Mouse (Mus musculus): ENCODE measurements around the gene Ecpas. TPM values are rescaled to one million over a fixed set of nuclear protein-coding genes. Genes with fewer than 3 reads are reported as not detected.

Gene Ecpas
- polyA plus RNA-seq (2012) = 18.6 and 18.9 TPM in 2 replicates

DNA sequence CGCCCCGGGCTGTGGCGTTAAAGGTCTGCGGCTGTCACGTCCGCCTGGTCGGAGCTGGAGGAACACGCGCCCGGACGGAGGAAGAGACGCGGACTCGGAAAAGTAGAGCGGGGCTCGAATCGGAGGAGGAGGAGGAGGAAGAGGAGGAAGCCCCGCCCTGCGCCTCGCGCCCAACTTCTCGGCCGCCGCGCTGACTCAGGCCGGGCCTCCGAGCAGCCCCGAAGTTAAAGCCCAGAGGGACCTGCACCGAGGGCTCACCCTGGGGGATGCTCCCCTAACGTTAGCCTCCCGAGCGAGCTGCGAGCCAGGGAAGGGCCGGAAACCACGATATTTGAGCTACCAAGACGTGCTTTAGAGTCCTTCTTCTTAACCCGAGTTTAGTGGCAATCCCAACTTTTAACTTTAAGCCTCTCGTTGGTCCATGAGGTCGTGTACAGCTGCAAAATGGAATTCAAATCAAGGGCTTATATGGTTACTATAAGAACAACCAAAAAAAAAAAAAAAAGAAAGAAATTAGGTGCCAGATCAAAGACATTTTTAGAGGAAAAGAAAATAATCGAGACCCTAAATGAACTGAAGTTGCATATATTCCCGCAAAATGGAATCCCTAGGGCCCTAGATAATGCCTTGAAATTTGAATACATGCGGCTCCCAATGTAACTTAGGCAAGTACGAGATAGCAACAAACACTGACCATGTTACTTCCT lies at the start of gene Ecpas:
Gene Ecpas, minus strand, starts transcription at position 121 of the 707 bp plus-strand sequence.

DNA sequence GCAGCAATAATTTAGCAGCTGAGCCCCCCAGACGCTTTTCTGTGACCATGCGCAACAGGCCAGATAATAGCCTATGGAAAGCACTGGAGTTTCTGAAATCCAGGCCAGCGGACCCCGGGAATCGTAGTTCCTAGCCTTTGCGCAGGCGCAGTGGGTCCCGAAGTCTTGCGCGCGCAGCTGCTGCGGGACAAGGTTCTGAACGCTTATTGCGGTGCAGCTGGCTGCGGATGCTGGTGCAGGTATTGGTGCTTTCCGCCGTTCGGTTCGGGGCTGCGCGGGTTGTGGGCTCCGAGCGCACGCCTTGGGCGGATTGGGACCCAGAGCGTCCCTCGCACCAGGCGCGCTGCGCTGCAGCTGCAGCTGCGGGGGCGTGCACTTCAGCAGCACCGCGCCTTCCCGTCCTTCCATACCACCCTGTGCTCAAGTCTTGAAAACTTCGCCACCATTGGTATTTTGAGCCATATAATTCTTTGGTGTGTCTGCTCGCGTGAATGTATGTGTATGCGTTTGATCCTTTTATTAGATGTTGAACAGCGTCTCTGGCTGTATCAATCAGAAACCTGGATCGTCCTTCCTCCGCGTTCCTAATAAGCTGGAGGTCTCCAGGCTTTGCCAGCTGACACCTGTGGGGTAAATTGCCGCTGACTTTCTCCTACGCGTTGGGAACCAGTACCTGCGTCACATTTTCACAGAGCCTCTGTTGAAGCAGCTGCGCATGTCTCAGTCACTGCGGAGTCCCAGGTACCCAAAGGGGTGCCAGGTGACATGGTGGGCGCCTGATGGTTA lies 31.1 kb upstream of the Ecpas start, which contains the start of gene Zkscan16:
Gene Zkscan16, plus strand, starts transcription at position 209 of the 786 bp plus-strand sequence.

DNA sequence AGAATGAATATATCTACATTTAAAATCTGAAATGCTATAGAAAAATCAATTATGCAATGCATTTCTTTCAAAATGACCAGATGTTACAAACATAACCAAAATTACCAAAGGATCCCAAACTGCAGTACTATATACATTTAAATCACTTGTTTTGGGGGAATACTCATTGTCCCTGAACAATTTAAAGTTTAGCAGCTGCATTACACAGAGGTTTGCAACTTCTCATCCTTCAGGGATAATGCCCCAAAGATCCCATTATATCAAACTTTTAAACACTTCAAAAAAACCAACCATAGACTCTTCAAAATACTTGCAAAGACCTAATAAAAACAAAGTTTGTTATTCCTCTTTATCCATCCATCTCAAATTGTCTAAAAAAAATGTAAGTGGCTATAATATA lies 124.9 kb downstream of the Ecpas start, which contains the start of gene Olfr267:
Gene Olfr267, minus strand, starts transcription at position 101 of the 400 bp plus-strand sequence.

Other genes starting within 250 kb of the Ecpas start
- gene Olfr267, start 125.0 kb downstream of the Ecpas start, polyA plus RNA-seq (2012) = not detected in 2 replicates
- gene Zkscan16, start 30.9 kb upstream of the Ecpas start, polyA plus RNA-seq (2012) = not detected in 2 replicates
- 1.9 and 3.7 TPM in 2 replicates for gene Ptgr1, start 74.4 kb upstream of the Ecpas start, polyA plus RNA-seq (2012)
- 7.1 and 8.0 TPM in 2 replicates for gene Dnajc25, start 82.3 kb upstream of the Ecpas start, polyA plus RNA-seq (2012)
- not detected in 2 replicates for gene Gm20503, start 90.5 kb upstream of the Ecpas start, polyA plus RNA-seq (2012)
- 25.9 and 33.7 TPM in 2 replicates for gene Gng10, start 122.3 kb upstream of the Ecpas start, polyA plus RNA-seq (2012)
- not detected in 2 replicates for gene AI481877, start 226.2 kb upstream of the Ecpas start, polyA plus RNA-seq (2012)